Mouse (Mus musculus) lung, embryonic 15.5 days (tissue): Measurements from ENCODE around the gene Bbof1. TPM values are rescaled to one million over a fixed set of nuclear protein-coding genes. Genes with fewer than 3 reads are reported as not detected.

Experiments used
- ATAC-seq: fragments of 200-750 bp; cut with Nextera tagmentation; 2 replicates; pipeline ENCODE4 v1.8.0; 2017; ENCODE audit warnings: moderate number of reproducible peaks, borderline replicate concordance; ENCODE audit not compliant: low FRiP score, low TSS enrichment; ENCODE audit errors: extremely low read depth
- H3K27ac ChIP-seq: fragments of 300-500 bp; sonication (generic); 2 replicates; pipeline ENCODE4 v1.5.1; 2015; ENCODE audit warnings: moderate library complexity, mild to moderate bottlenecking, inconsistent platforms
- H3K27me3 ChIP-seq: fragments of 300-500 bp; sonication (generic); 2 replicates; pipeline ENCODE4 v1.6.1; 2015; ENCODE audit warnings: inconsistent platforms
- H3K36me3 ChIP-seq: fragments of 300-500 bp; sonication (generic); 2 replicates; pipeline ENCODE4 v1.6.1; 2015; ENCODE audit warnings: inconsistent platforms
- H3K4me1 ChIP-seq: fragments of 300-500 bp; sonication (generic); 2 replicates; pipeline ENCODE4 v1.6.1; 2015; ENCODE audit warnings: inconsistent platforms
- H3K4me2 ChIP-seq: fragments of 300-500 bp; sonication (generic); 2 replicates; pipeline ENCODE4 v1.6.1; 2015; ENCODE audit warnings: inconsistent platforms, mild to moderate bottlenecking, moderate library complexity
- H3K4me3 ChIP-seq: fragments of 300-500 bp; sonication (generic); 2 replicates; pipeline ENCODE4 v1.5.1; 2015; ENCODE audit warnings: mild to moderate bottlenecking, inconsistent platforms
- H3K9ac ChIP-seq: fragments of 300-500 bp; sonication (generic); 2 replicates; pipeline ENCODE4 v1.6.1; 2015; ENCODE audit warnings: inconsistent platforms
- H3K9me3 ChIP-seq: fragments of 300-500 bp; sonication (generic); 2 replicates; pipeline ENCODE4 v1.6.1; 2016; ENCODE audit warnings: inconsistent platforms
- WGBS: fragments of 180-500 bp; shearing (Covaris S2); methylation state at CpG from one replicate; pipeline ENCODE4 v1.1.7; 2015; 5-methylcytosine and 5-hydroxymethylcytosine counted together
- polyA plus RNA-seq: library from polyadenylated mRNA; unstranded; fragments of >200 nt; fragmentation: Nextera tagmentation; extraction: Ambion mirVana; gene quantifications from 2 replicates; pipeline ENCODE4 v1.2.1, GENCODE M21; 2015

Bbof1 gene
- 1.6 and 2.4 TPM in 2 replicates for polyA plus RNA-seq

GRCm38 (mm10) chr12:84408819-84409507 lies at the start of gene Bbof1, which contains the start of gene Entpd5:
TSS of gene Bbof1 (plus strand) at chr12:84409071.
TSS of gene Entpd5 (minus strand) at chr12:84409029.
- Histone ChIP-seq H3K27me3 (no peaks in the 10 kb centered on the region), H3K4me3 (peak within 1 kb of the TSS; percentile 66), H3K9ac (peak within 1 kb of the TSS; percentile 70), H3K4me2 (peak within 1 kb of the TSS; percentile 95), H3K36me3 (no peaks in the 10 kb centered on the region), H3K9me3 (no peaks in the 10 kb centered on the region), H3K27ac (peak within 1 kb of the TSS; percentile 77), H3K4me1 (peaks cover 7% of the 10 kb centered on the region)
- WGBS, result 2% methylated on average over 63 of the region's 63 CpGs
- ATAC-seq, result peak; percentile 93

- Histone ChIP-seq H3K36me3 (no peaks in the 10 kb centered on the region), H3K9me3 (no peaks in the 10 kb centered on the region), H3K9ac (peak within 1 kb of the TSS; percentile 84), H3K4me3 (peak within 1 kb of the TSS; percentile 92), H3K4me2 (peak within 1 kb of the TSS; percentile 73), H3K27ac (peak within 1 kb of the TSS; percentile 48; the same call in 1 of the 2 replicates), H3K4me1 (peaks cover 18% of the 10 kb centered on the region), H3K27me3 (no peaks in the 10 kb centered on the region)
- peak; percentile 98 for ATAC-seq
- WGBS, result under 1% methylated on average over 51 of the region's 51 CpGs
These were observed 47.0 kb upstream of the Bbof1 start, which contains the start of the genes Coq6 and Fam161b for GRCm38 (mm10) chr12:84361555-84362489. TSS of gene Coq6 (plus strand) at chr12:84361657. TSS of gene Fam161b (minus strand) at chr12:84361833.

DNA sequence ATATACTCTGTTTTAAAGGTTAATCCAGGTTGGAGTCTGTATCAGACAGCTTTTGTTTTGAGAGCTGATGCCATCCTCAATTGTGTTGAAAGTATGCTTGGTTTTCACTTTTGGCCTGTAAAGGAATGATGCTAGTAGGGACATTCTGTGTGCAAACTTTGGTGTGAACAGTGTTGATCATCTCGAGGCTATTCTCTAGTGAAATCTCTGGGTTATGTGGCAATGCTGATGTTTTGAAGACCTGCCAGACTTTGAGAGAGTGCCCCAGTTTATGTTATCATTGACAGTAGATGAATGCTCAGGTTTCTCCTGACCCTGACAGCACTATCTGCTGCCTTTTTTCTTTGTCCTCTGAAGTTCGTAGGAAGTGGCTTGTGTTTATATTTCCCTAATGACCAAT lies 46.0 kb upstream of the Bbof1 start:
- Histone ChIP-seq H3K4me3 (peak overlapping the region; percentile 92), H3K9ac (peak overlapping the region; percentile 84), H3K4me2 (peak overlapping the region; percentile 73), H3K27ac (no peak overlapping the region), H3K36me3 (peaks cover 5% of the 10 kb centered on the region; the same call in 1 of the 2 replicates), H3K27me3 (no peaks in the 10 kb centered on the region), H3K4me1 (peaks cover 18% of the 10 kb centered on the region), H3K9me3 (no peaks in the 10 kb centered on the region)
- ATAC-seq, result no peak
- WGBS, result 24% methylated on average over 2 of the region's 2 CpGs

DNA sequence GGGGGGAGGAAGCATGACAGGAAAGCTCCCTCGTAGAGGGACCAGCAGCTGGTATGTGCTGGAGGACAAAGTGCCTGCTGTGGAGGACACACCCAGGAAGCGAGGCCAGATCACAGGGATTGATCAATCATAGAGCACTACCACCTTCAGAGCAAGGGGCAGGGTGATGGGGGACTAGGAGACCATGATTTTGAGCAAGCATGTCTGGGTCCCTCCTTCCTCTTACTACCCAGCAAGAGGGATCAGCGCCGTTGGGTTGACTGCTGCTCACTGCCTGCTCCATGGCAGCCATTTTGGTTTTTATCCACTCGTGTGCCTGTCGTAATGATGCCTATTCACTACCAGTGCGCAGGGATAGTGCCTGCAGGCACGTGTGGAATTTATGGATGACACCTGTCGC lies 44.6 kb upstream of the Bbof1 start:
- Histone ChIP-seq H3K4me3 (no peak overlapping the region), H3K9me3 (no peaks in the 10 kb centered on the region), H3K27ac (no peak overlapping the region), H3K36me3 (peaks cover 17% of the 10 kb centered on the region), H3K4me1 (peaks cover 18% of the 10 kb centered on the region), H3K9ac (no peak overlapping the region), H3K4me2 (no peak overlapping the region), H3K27me3 (no peaks in the 10 kb centered on the region)
- 76% methylated on average over 9 of the region's 9 CpGs for WGBS
- no peak for ATAC-seq

DNA sequence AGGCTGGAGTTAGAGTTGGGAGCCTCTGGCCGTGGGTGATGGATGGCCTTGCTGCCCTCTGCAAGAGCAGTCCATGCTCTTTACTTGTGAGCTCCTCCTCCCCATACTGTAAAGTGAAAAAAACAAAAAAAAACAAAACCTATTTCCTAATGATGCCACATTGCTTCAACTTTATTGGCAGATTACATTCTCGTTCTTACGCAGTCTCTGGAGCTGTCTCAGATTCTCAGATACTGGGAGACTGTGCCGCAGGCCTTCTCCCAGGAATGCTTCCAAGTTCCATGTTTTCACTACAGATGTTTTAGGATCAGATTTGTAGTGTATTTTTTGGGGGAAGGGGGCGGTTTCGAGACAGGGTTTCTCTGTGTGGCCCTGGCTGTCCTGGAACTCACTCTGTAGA lies 43.7 kb upstream of the Bbof1 start:
- H3K27me3 ChIP-seq, result no peaks in the 10 kb centered on the region
- H3K27ac ChIP-seq, result no peak overlapping the region
- WGBS, result 87% methylated on average over 6 of the region's 6 CpGs
- H3K4me1 ChIP-seq, result peaks cover 18% of the 10 kb centered on the region
- H3K9ac ChIP-seq, result no peak overlapping the region
- no peaks in the 10 kb centered on the region for H3K9me3 ChIP-seq
- H3K4me3 ChIP-seq, result no peak overlapping the region
- ATAC-seq, result no peak
- H3K4me2 ChIP-seq, result no peak overlapping the region
- peaks cover 25% of the 10 kb centered on the region for H3K36me3 ChIP-seq

DNA sequence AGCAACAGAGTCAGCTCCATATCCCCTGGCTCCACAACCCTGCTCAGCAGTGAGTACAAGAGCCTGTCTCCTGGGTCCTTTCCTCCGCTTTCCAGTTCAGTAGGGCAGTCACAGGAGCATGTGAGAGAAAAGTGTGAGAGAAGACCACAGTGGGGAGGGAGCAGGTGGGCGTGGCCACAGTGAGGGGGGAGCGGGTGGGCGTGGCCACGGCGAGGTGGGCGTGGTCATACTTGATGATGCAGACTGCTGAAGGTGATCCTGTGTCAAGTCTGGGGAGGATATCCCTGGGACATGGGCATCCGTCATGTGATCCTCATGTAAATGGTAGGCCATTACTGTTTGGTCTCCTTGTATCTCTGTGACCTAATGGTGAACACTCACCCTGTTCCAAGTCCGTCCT lies 41.9 kb upstream of the Bbof1 start:
- H3K36me3 ChIP-seq, result peaks cover 43% of the 10 kb centered on the region
- ATAC-seq, result no peak
- WGBS, result 57% methylated on average over 9 of the region's 9 CpGs

GRCm38 (mm10) chr12:84371647-84372046 lies 37.2 kb upstream of the Bbof1 start:
- WGBS, result 90% methylated on average over 5 of the region's 5 CpGs
- no peak overlapping the region for H3K4me2 ChIP-seq
- no peak for ATAC-seq
- no peak overlapping the region for H3K4me3 ChIP-seq
- H3K36me3 ChIP-seq, result peaks cover 72% of the 10 kb centered on the region
- H3K27ac ChIP-seq, result no peak overlapping the region
- no peak overlapping the region for H3K9ac ChIP-seq
- H3K9me3 ChIP-seq, result no peaks in the 10 kb centered on the region
- no peaks in the 10 kb centered on the region for H3K4me1 ChIP-seq
- no peaks in the 10 kb centered on the region for H3K27me3 ChIP-seq

More for the DNA sequence above, 41.9 kb upstream of the Bbof1 start:
- no peaks in the 10 kb centered on the region for H3K9me3 ChIP-seq
- no peak overlapping the region for H3K9ac ChIP-seq
- peaks cover 12% of the 10 kb centered on the region for H3K4me1 ChIP-seq
- no peak overlapping the region for H3K4me3 ChIP-seq
- H3K27ac ChIP-seq, result no peak overlapping the region
- no peak overlapping the region for H3K4me2 ChIP-seq
- H3K27me3 ChIP-seq, result no peaks in the 10 kb centered on the region

DNA sequence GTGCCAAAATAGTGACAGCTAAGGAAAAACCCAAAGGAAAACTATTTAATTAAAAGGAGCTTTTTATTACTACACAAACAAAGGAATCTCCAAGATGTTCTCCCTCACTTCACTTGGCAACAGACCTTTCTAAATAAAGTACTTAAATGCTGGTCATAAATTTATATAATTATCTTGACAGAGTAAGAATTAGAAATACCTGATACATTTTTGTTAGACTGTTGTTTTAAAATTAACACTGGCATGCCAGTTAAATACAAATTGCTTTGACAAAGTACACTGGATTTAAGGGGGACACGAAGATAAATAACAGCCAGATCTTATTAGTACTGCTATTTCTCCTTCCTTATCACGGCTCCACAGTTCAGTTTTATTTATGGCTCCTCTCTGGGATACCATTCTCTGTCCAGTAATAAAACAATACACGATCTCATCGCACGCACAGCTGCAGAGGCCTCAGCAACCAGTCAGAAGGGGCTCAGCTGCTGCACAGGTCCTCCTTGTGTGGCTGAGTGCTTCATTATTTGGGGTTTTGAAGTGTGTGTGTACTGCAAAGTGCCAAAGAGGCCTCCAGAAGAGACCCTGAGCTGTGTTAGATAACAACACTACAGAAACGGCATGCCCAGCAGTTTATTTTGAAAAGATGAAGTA lies 34.9 kb upstream of the Bbof1 start:
- Histone ChIP-seq H3K27ac (no peak overlapping the region), H3K4me1 (no peaks in the 10 kb centered on the region), H3K27me3 (no peaks in the 10 kb centered on the region), H3K4me2 (no peak overlapping the region), H3K9me3 (no peaks in the 10 kb centered on the region), H3K9ac (no peak overlapping the region), H3K4me3 (no peak overlapping the region), H3K36me3 (peaks cover 57% of the 10 kb centered on the region)
- no peak for ATAC-seq
- 76% methylated on average over 6 of the region's 6 CpGs for WGBS

GRCm38 (mm10) chr12:84382369-84382768 lies 26.5 kb upstream of the Bbof1 start:
- no peak for ATAC-seq
- H3K36me3 ChIP-seq, result no peaks in the 10 kb centered on the region
- no peak overlapping the region for H3K27ac ChIP-seq
- H3K4me1 ChIP-seq, result peaks cover 11% of the 10 kb centered on the region
- no peak overlapping the region for H3K4me2 ChIP-seq
- no peak overlapping the region for H3K9ac ChIP-seq
- no peaks in the 10 kb centered on the region for H3K27me3 ChIP-seq
- 76% methylated on average over 4 of the region's 4 CpGs for WGBS
- no peak overlapping the region for H3K4me3 ChIP-seq
- H3K9me3 ChIP-seq, result no peaks in the 10 kb centered on the region

GRCm38 (mm10) chr12:84384644-84385081 lies 24.2 kb upstream of the Bbof1 start:
- no peaks in the 10 kb centered on the region for H3K27me3 ChIP-seq
- ATAC-seq, result peak; percentile 76
- H3K4me1 ChIP-seq, result peaks cover 11% of the 10 kb centered on the region
- no peak overlapping the region for H3K4me3 ChIP-seq
- H3K27ac ChIP-seq, result peak overlapping the region; percentile 81
- H3K4me2 ChIP-seq, result no peak overlapping the region
- H3K9ac ChIP-seq, result no peak overlapping the region
- no peaks in the 10 kb centered on the region for H3K9me3 ChIP-seq
- no peaks in the 10 kb centered on the region for H3K36me3 ChIP-seq
- WGBS, result 44% methylated on average over 5 of the region's 5 CpGs

GRCm38 (mm10) chr12:84385408-84385807 lies 23.5 kb upstream of the Bbof1 start:
- Histone ChIP-seq H3K36me3 (no peaks in the 10 kb centered on the region), H3K9ac (no peak overlapping the region), H3K9me3 (no peaks in the 10 kb centered on the region), H3K4me1 (peaks cover 11% of the 10 kb centered on the region), H3K27me3 (no peaks in the 10 kb centered on the region), H3K27ac (peak overlapping the region; percentile 81), H3K4me2 (no peak overlapping the region), H3K4me3 (no peak overlapping the region)
- no peak for ATAC-seq
- 82% methylated on average over 4 of the region's 4 CpGs for WGBS
